ENCODE assay signal across 17 mouse cellular contexts in the genomic region with DNA sequence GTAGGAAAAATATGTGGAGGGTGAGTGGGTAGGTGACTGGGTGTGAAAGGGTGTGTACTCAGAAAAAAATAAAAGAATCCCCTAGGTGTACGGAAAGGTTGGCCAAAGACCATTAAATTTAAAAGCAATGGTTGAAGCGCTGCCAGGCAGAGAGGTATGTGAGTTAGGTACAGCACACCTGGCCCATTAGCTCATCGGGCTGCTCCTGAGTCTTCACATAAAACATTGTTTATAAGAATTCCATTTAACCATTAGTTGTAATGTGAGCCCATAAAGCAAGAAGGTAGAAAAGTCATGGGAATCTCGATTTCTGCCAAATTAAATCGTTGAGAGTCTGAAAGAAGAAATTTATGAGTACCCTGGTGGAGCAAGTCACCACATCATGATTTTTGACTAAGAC.
"Had no signal": no experiment of that assay in that cellular context is flagged by ENCODE, and none has a peak within 500 bp of the region (broad histone marks: within the 10 kb centered on the region; RNA-seq: fewer than 3 reads in every experiment).

No protein-coding gene starts in this region.

- H3K4me1 ChIP-seq: lung, embryonic 15.5 days; midbrain, embryonic 12.5 days; midbrain, embryonic 15.5 days; neural tube, embryonic 12.5 days; stomach, embryonic 15.5 days had no signal

- H3K4me3 ChIP-seq: lung, embryonic 15.5 days; megakaryocyte, embryonic 14.5 days; midbrain, embryonic 12.5 days; midbrain, embryonic 15.5 days; neural tube, embryonic 12.5 days; stomach, embryonic 15.5 days had no signal

- H3K36me3 ChIP-seq: lung, embryonic 15.5 days; midbrain, embryonic 12.5 days; midbrain, embryonic 15.5 days; neural tube, embryonic 12.5 days; stomach, embryonic 15.5 days had no signal

- H3K27me3 ChIP-seq: lung, embryonic 15.5 days; megakaryocyte, embryonic 14.5 days; midbrain, embryonic 15.5 days; neural tube, embryonic 12.5 days; stomach, embryonic 15.5 days had no signal

- H3K4me2 ChIP-seq: lung, embryonic 15.5 days; midbrain, embryonic 12.5 days; midbrain, embryonic 15.5 days; neural tube, embryonic 12.5 days; stomach, embryonic 15.5 days had no signal

- H3K9ac ChIP-seq: liver, postnatal 0 days; lung, embryonic 15.5 days; midbrain, embryonic 12.5 days; midbrain, embryonic 15.5 days; neural tube, embryonic 12.5 days; stomach, embryonic 15.5 days had no signal

- DNase-seq: liver, postnatal 0 days; lung, adult 2 months; lung, postnatal 14 days; lung, postnatal 36 days; right cerebral cortex, postnatal 14 days; thymus, adult 2 months; thymus, postnatal 25 days; thymus, postnatal 4 days had no signal

- ATAC-seq: liver, postnatal 0 days; lung, postnatal 0 days; midbrain, embryonic 15.5 days had no signal

- H3K27ac ChIP-seq: lung, embryonic 15.5 days; macrophage; midbrain, embryonic 12.5 days; midbrain, embryonic 15.5 days; neural tube, embryonic 12.5 days; stomach, embryonic 15.5 days; stomach, postnatal 0 days had no signal

- H3K9me3 ChIP-seq: lung, embryonic 15.5 days; megakaryocyte, embryonic 14.5 days; midbrain, embryonic 12.5 days; midbrain, embryonic 15.5 days; neural tube, embryonic 12.5 days; stomach, embryonic 15.5 days had no signal
